Mouse (Mus musculus) liver, embryonic 12.5 days (tissue): ENCODE data around the gene Foxe1. TPM values are rescaled to one million over a fixed set of nuclear protein-coding genes. Genes with fewer than 3 reads are reported as not detected.
A peak's percentile ranks its signal among the peaks of the same experiment; 100 is the strongest.

Experiments used
- ATAC-seq: fragments of 200-750 bp; cut with Nextera tagmentation; 2 replicates; pipeline ENCODE4 v1.8.0; 2017; ENCODE audit warnings: moderate number of reproducible peaks, mild to moderate bottlenecking, moderate library complexity
- H3K27ac ChIP-seq: fragments of 300-500 bp; sonication (generic); 2 replicates; pipeline ENCODE4 v1.5.1; 2016; ENCODE audit warnings: mild to moderate bottlenecking
- H3K27me3 ChIP-seq: fragments of 300-500 bp; sonication (generic); replicated peaks from 2 replicates; pipeline ENCODE4 v1.6.1; 2016; ENCODE audit warnings: mild to moderate bottlenecking, moderate library complexity
- H3K36me3 ChIP-seq: fragments of 300-500 bp; sonication (generic); 2 replicates; pipeline ENCODE4 v1.6.1; 2016; ENCODE audit warnings: mild to moderate bottlenecking, moderate library complexity
- H3K4me1 ChIP-seq: fragments of 300-500 bp; sonication (generic); 2 replicates; pipeline ENCODE4 v1.6.1; 2016
- H3K4me2 ChIP-seq: fragments of 300-500 bp; sonication (generic); 2 replicates; pipeline ENCODE4 v1.6.1; 2016; ENCODE audit warnings: mild to moderate bottlenecking, moderate library complexity
- H3K4me3 ChIP-seq: fragments of 300-500 bp; sonication (generic); 2 replicates; pipeline ENCODE4 v1.5.1; 2016; ENCODE audit warnings: mild to moderate bottlenecking, moderate library complexity
- H3K9ac ChIP-seq: fragments of 300-500 bp; sonication (generic); 2 replicates; pipeline ENCODE4 v1.6.1; 2016; ENCODE audit warnings: mild to moderate bottlenecking, moderate library complexity
- H3K9me3 ChIP-seq: fragments of 300-500 bp; sonication (generic); replicated peaks from 2 replicates; pipeline ENCODE4 v1.6.1; 2016; ENCODE audit warnings: mild to moderate bottlenecking, moderate library complexity
- WGBS: fragments of 180-500 bp; shearing (Covaris S2); methylation state at CpG from one replicate; pipeline ENCODE4 v1.1.7; 2016; ENCODE audit not compliant: insufficient replicate concordance; 5-methylcytosine and 5-hydroxymethylcytosine counted together
- polyA plus RNA-seq: library from polyadenylated mRNA; unstranded; fragments of >200 nt; fragmentation: Nextera tagmentation; extraction: Ambion mirVana; gene quantifications from 2 replicates; pipeline ENCODE4 v1.2.1, GENCODE M21; 2016

The Foxe1 gene
- polyA plus RNA-seq, 1 experiment from 2014 or later, result 0.08 TPM

GRCm38 (mm10) chr4:46349530-46349929 is 6.1 kb downstream of the Foxe1 start:
- 41% methylated on average over 5 of the region's 5 CpGs for WGBS
- no peaks in the 10 kb centered on the region for H3K36me3 ChIP-seq
- no peak overlapping the region for H3K4me2 ChIP-seq
- no peak overlapping the region for H3K4me3 ChIP-seq
- no peak for ATAC-seq
- H3K4me1 ChIP-seq, result peaks cover 8% of the 10 kb centered on the region
- no peak overlapping the region for H3K27ac ChIP-seq
- no peak overlapping the region for H3K9ac ChIP-seq
- H3K9me3 ChIP-seq, result no peaks in the 10 kb centered on the region
- peaks cover 96% of the 10 kb centered on the region for H3K27me3 ChIP-seq

- H3K27me3 ChIP-seq, result peaks cover 90% of the 10 kb centered on the region
- no peaks in the 10 kb centered on the region for H3K4me1 ChIP-seq
- no peak for ATAC-seq
- WGBS, result 20% methylated on average over 10 of the region's 10 CpGs
- no peak overlapping the region for H3K9ac ChIP-seq
- no peak overlapping the region for H3K27ac ChIP-seq
- H3K36me3 ChIP-seq, result no peaks in the 10 kb centered on the region
- H3K4me2 ChIP-seq, result no peak overlapping the region
- H3K9me3 ChIP-seq, result no peaks in the 10 kb centered on the region
- no peak overlapping the region for H3K4me3 ChIP-seq
Observed at GRCm38 (mm10) chr4:46353045-46353444, 9.6 kb downstream of the Foxe1 start.

GRCm38 (mm10) chr4:46356351-46357133 is 13.1 kb downstream of the Foxe1 start:
- ATAC-seq, result no peak
- 43% methylated on average over 12 of the region's 12 CpGs for WGBS
- Histone ChIP-seq H3K9ac (no peak overlapping the region), H3K36me3 (no peaks in the 10 kb centered on the region), H3K4me1 (no peaks in the 10 kb centered on the region), H3K4me2 (no peak overlapping the region), H3K27me3 (peaks cover 55% of the 10 kb centered on the region), H3K4me3 (no peak overlapping the region), H3K9me3 (no peaks in the 10 kb centered on the region), H3K27ac (no peak overlapping the region)

GRCm38 (mm10) chr4:46359539-46360253 is 16.3 kb downstream of the Foxe1 start:
- Histone ChIP-seq H3K27ac (no peak overlapping the region), H3K27me3 (peaks cover 30% of the 10 kb centered on the region), H3K4me2 (no peak overlapping the region), H3K9me3 (peaks cover 4% of the 10 kb centered on the region; the same call in 1 of the 2 replicates), H3K9ac (no peak overlapping the region), H3K36me3 (no peaks in the 10 kb centered on the region), H3K4me1 (no peaks in the 10 kb centered on the region), H3K4me3 (no peak overlapping the region)
- WGBS, result 55% methylated on average over 12 of the region's 12 CpGs
- no peak for ATAC-seq

- Histone ChIP-seq H3K9ac (no peak overlapping the region), H3K36me3 (no peaks in the 10 kb centered on the region), H3K4me1 (no peaks in the 10 kb centered on the region), H3K9me3 (peaks cover 4% of the 10 kb centered on the region; the same call in 1 of the 2 replicates), H3K4me3 (no peak overlapping the region), H3K27me3 (peaks cover 30% of the 10 kb centered on the region), H3K4me2 (no peak overlapping the region), H3K27ac (no peak overlapping the region)
- WGBS, result 65% methylated on average over 5 of the region's 5 CpGs
- no peak for ATAC-seq
Observed at GRCm38 (mm10) chr4:46361258-46361657, 17.8 kb downstream of the Foxe1 start.

- H3K4me2 ChIP-seq, result no peak overlapping the region
- no peak overlapping the region for H3K27ac ChIP-seq
- no peaks in the 10 kb centered on the region for H3K36me3 ChIP-seq
- WGBS, result 55% methylated on average over 2 of the region's 2 CpGs
- H3K4me3 ChIP-seq, result no peak overlapping the region
- peaks cover 45% of the 10 kb centered on the region for H3K27me3 ChIP-seq
- no peaks in the 10 kb centered on the region for H3K4me1 ChIP-seq
- peaks cover 4% of the 10 kb centered on the region for H3K9me3 ChIP-seq
- H3K9ac ChIP-seq, result no peak overlapping the region
- no peak for ATAC-seq
Observed at GRCm38 (mm10) chr4:46364360-46364759, 21.0 kb downstream of the Foxe1 start.

GRCm38 (mm10) chr4:46367487-46367959 is 24.1 kb downstream of the Foxe1 start:
- Histone ChIP-seq H3K4me1 (no peaks in the 10 kb centered on the region), H3K9me3 (peaks cover 4% of the 10 kb centered on the region), H3K27ac (no peak overlapping the region), H3K27me3 (peaks cover 74% of the 10 kb centered on the region), H3K4me2 (no peak overlapping the region), H3K4me3 (no peak overlapping the region), H3K9ac (no peak overlapping the region), H3K36me3 (no peaks in the 10 kb centered on the region)
- ATAC-seq, result no peak
- 12% methylated on average over 12 of the region's 12 CpGs for WGBS

GRCm38 (mm10) chr4:46369070-46369469 is 25.7 kb downstream of the Foxe1 start:
- no peak for ATAC-seq
- no peak overlapping the region for H3K4me3 ChIP-seq
- peaks cover 4% of the 10 kb centered on the region for H3K9me3 ChIP-seq
- WGBS, result 63% methylated on average over 4 of the region's 4 CpGs
- no peaks in the 10 kb centered on the region for H3K36me3 ChIP-seq
- no peak overlapping the region for H3K9ac ChIP-seq
- peaks cover 79% of the 10 kb centered on the region for H3K27me3 ChIP-seq
- no peak overlapping the region for H3K4me2 ChIP-seq
- no peaks in the 10 kb centered on the region for H3K4me1 ChIP-seq
- no peak overlapping the region for H3K27ac ChIP-seq

- Histone ChIP-seq H3K4me3 (no peak overlapping the region), H3K27ac (no peak overlapping the region), H3K9me3 (no peaks in the 10 kb centered on the region; the same call in 1 of the 2 replicates), H3K36me3 (peaks cover 7% of the 10 kb centered on the region), H3K27me3 (peaks cover 70% of the 10 kb centered on the region), H3K4me1 (peaks cover 10% of the 10 kb centered on the region), H3K9ac (no peak overlapping the region), H3K4me2 (no peak overlapping the region)
- WGBS, result 30% methylated on average over 6 of the region's 6 CpGs
- ATAC-seq, result no peak
Observed at GRCm38 (mm10) chr4:46370406-46370805, 27.0 kb downstream of the Foxe1 start.

GRCm38 (mm10) chr4:46371030-46371429 is 27.6 kb downstream of the Foxe1 start:
- no peak overlapping the region for H3K27ac ChIP-seq
- peak overlapping the region; percentile 22; the same call in 1 of the 2 replicates for H3K9ac ChIP-seq
- H3K9me3 ChIP-seq, result no peaks in the 10 kb centered on the region; the same call in 1 of the 2 replicates
- peaks cover 13% of the 10 kb centered on the region for H3K36me3 ChIP-seq
- peaks cover 12% of the 10 kb centered on the region for H3K4me1 ChIP-seq
- peaks cover 64% of the 10 kb centered on the region for H3K27me3 ChIP-seq
- 0 out of 2 replicates have a peak, but pooled peaks have one; percentile 19 for ATAC-seq
- peak overlapping the region; percentile 46 for H3K4me2 ChIP-seq
- peak overlapping the region; percentile 20; the same call in 1 of the 2 replicates for H3K4me3 ChIP-seq
- WGBS, result 7% methylated on average over 18 of the region's 19 CpGs

- peak overlapping the region; percentile 38 for H3K4me3 ChIP-seq
- 56% methylated on average over 6 of the region's 6 CpGs for WGBS
- peaks cover 47% of the 10 kb centered on the region for H3K36me3 ChIP-seq
- H3K27ac ChIP-seq, result peak overlapping the region; percentile 12; the same call in 1 of the 2 replicates
- H3K4me1 ChIP-seq, result peaks cover 12% of the 10 kb centered on the region
- peaks cover 33% of the 10 kb centered on the region for H3K27me3 ChIP-seq
- H3K4me2 ChIP-seq, result peak overlapping the region; percentile 62
- no peaks in the 10 kb centered on the region for H3K9me3 ChIP-seq
- ATAC-seq, result peak; percentile 25; the same call in 1 of the 2 replicates
- H3K9ac ChIP-seq, result peak overlapping the region; percentile 47; the same call in 1 of the 2 replicates
Observed at GRCm38 (mm10) chr4:46374455-46374854, 31.0 kb downstream of the Foxe1 start.

- no peaks in the 10 kb centered on the region for H3K9me3 ChIP-seq
- H3K4me2 ChIP-seq, result peak overlapping the region; percentile 62
- H3K4me1 ChIP-seq, result peaks cover 12% of the 10 kb centered on the region
- peaks cover 28% of the 10 kb centered on the region for H3K27me3 ChIP-seq
- peak overlapping the region; percentile 38 for H3K4me3 ChIP-seq
- 17% methylated on average over 22 of the region's 22 CpGs for WGBS
- H3K9ac ChIP-seq, result peak overlapping the region; percentile 47; the same call in 1 of the 2 replicates
- H3K27ac ChIP-seq, result peak overlapping the region; percentile 12; the same call in 1 of the 2 replicates
- ATAC-seq, result peak; percentile 74
- peaks cover 52% of the 10 kb centered on the region for H3K36me3 ChIP-seq
Observed at GRCm38 (mm10) chr4:46374869-46375368, 31.5 kb downstream of the Foxe1 start.
